Mouse (Mus musculus) midbrain, embryonic 15.5 days (tissue): ENCODE measurements around the gene Phf10. TPM values are rescaled to one million over a fixed set of nuclear protein-coding genes. Genes with fewer than 3 reads are reported as not detected.
"Not testable (repeated sequence)": the region's sequence is repeated elsewhere in the genome, so short reads cannot be mapped to it uniquely, and the experiment has no call there.

Experiments used
- ATAC-seq: fragments of 200-750 bp; cut with Nextera tagmentation; replicated peaks from 2 replicates; pipeline ENCODE4 v1.8.0; 2017; ENCODE audit warnings: moderate TSS enrichment
- H3K27ac ChIP-seq: fragments of 300-500 bp; sonication (generic); 2 replicates; pipeline ENCODE4 v1.5.1; 2015; ENCODE audit warnings: mild to moderate bottlenecking, inconsistent platforms
- H3K27me3 ChIP-seq: fragments of 300-500 bp; sonication (generic); replicated peaks from 2 replicates; pipeline ENCODE4 v1.6.1; 2015; ENCODE audit warnings: inconsistent platforms
- H3K36me3 ChIP-seq: fragments of 300-500 bp; sonication (generic); replicated peaks from 2 replicates; pipeline ENCODE4 v1.6.1; 2015; ENCODE audit warnings: inconsistent platforms
- H3K4me1 ChIP-seq: fragments of 300-500 bp; sonication (generic); 2 replicates; pipeline ENCODE4 v1.6.1; 2015; ENCODE audit warnings: inconsistent platforms
- H3K4me2 ChIP-seq: fragments of 300-500 bp; sonication (generic); 2 replicates; pipeline ENCODE4 v1.6.1; 2015; ENCODE audit warnings: inconsistent platforms, mild to moderate bottlenecking, moderate library complexity
- H3K4me3 ChIP-seq: fragments of 300-500 bp; sonication (generic); 2 replicates; pipeline ENCODE4 v1.5.1; 2015; ENCODE audit warnings: mild to moderate bottlenecking, inconsistent platforms
- H3K9ac ChIP-seq: fragments of 300-500 bp; sonication (generic); 2 replicates; pipeline ENCODE4 v1.6.1; 2015; ENCODE audit warnings: mild to moderate bottlenecking, inconsistent platforms
- H3K9me3 ChIP-seq: fragments of 300-500 bp; sonication (generic); 2 replicates; pipeline ENCODE4 v1.6.1; 2016; ENCODE audit warnings: inconsistent platforms
- WGBS: fragments of 180-500 bp; shearing (Covaris S2); methylation state at CpG from one replicate; pipeline ENCODE4 v1.1.7; 2015; ENCODE audit warnings: mixed read lengths; 5-methylcytosine and 5-hydroxymethylcytosine counted together
- polyA plus RNA-seq: library from polyadenylated mRNA; unstranded; fragments of >200 nt; fragmentation: Nextera tagmentation; extraction: Ambion mirVana; gene quantifications from 2 replicates; pipeline ENCODE4 v1.2.1, GENCODE M21; 2015

Phf10 gene
- polyA plus RNA-seq = 15.9 and 16.0 TPM in 2 replicates

DNA sequence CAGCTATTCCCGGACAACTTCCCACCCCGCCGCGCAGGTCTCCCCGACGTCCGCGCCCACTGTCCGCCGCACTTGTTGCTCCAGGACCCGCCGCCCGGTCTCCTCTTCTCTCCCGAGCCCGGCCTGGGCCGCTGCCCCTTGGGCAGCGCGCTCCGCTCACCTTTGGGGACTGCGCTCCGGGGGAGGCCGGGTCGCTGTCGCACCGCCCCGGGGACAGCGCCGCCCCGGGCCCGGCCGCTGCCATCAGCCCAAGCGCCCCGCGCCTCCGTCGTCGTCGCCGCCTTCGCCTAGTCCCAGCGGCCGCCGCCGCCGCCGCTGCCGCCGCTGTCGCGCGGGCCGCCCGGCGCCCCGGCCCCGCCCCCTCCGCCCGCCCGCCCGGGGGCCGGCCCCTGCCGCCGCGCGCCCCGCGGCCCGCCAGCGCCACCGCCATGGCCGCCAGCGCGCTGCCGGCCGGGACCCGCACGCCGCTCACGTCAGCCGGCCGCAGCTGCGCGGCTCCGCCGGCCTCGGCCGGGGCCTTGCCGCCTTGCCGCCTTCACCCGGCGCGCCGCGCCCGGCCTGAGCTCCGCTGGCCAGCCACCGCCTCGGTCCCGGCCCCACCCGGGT, at the start of gene Phf10:
Gene Phf10, minus strand, starts transcription at position 323 of the 606 bp plus-strand sequence.
- ATAC-seq = peak; percentile 84
- H3K27ac ChIP-seq = peak within 1 kb of the TSS; percentile 70; the same call in 1 of the 2 replicates
- H3K9ac ChIP-seq = peak within 1 kb of the TSS; percentile 70
- under 1% methylated on average over 50 of the region's 100 CpGs for WGBS
- H3K9me3 ChIP-seq, H3K36me3 ChIP-seq, H3K27me3 ChIP-seq: not testable (repeated sequence)
- H3K4me2 ChIP-seq = peak within 1 kb of the TSS; percentile 96
- peak within 1 kb of the TSS; percentile 78 for H3K4me3 ChIP-seq
- H3K4me1 ChIP-seq = peaks cover 14% of the 10 kb centered on the region

DNA sequence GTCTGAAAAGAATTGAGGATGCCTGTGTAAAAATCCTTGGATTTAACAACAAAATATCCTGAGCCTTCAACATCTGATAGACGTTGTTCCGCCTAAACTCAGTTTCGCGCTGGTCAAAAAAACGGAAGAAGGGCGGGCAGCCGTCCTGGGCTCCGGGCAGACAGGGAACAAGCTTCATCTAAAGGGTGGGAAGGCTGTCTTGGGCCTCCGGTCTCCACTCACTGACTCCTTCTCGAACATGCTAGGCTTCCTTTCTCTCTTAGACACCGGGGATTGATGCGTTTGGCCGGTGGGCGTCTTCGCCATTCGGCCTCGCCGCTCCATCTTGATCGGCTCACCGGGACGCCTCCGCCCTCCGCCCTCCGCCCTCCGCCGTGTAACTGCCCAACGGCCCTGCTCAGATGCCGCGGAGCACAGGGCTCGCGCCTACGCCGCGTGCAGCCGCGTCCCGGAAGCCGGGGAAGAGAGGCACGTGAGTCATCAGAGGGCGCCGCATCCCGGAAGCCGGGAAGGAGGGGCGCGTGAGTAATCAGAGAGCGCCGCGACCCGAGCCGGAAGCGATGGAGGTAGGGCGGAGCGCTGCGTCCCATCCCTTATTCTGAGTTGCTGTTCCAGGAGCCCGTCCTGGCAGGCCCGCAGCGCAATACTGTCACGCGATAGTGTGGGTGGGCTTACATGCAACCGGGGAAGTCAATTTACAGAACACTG, 48.8 kb upstream of the Phf10 start, which contains the start of gene Gm3435:
Gene Gm3435, plus strand, starts transcription at position 471 of the 708 bp plus-strand sequence.
- H3K9ac ChIP-seq, H3K4me3 ChIP-seq, H3K27me3 ChIP-seq, H3K4me1 ChIP-seq, H3K4me2 ChIP-seq, H3K36me3 ChIP-seq, H3K27ac ChIP-seq, H3K9me3 ChIP-seq: not testable (repeated sequence)
- peak; percentile 99 for ATAC-seq
- no CpG with 5 or more reads among the region's 60 CpGs for WGBS

DNA sequence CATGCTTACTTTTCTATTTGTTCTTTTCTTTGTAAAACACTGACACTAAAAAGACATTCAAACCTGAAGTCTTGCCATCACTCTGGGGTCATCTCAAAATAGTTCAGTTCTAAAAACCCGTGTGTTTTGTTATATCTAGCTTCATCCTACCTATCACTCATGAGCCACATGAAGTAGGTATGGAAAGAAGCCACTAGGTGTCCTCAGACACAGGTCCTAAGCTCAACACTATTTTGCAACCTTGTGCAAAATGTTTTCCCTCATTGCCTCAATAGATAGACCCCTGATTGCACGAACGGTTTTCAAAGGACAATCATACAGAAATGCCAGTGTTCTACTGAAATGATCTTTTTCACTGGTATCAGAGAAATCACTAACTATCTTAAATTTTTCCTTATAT, 48.0 kb upstream of the Phf10 start:
- not testable (repeated sequence) for H3K4me3 ChIP-seq, H3K36me3 ChIP-seq, H3K9me3 ChIP-seq, H3K27me3 ChIP-seq, H3K4me1 ChIP-seq, H3K4me2 ChIP-seq, H3K27ac ChIP-seq, H3K9ac ChIP-seq, ATAC-seq
- no CpG with 5 or more reads among the region's 3 CpGs for WGBS

DNA sequence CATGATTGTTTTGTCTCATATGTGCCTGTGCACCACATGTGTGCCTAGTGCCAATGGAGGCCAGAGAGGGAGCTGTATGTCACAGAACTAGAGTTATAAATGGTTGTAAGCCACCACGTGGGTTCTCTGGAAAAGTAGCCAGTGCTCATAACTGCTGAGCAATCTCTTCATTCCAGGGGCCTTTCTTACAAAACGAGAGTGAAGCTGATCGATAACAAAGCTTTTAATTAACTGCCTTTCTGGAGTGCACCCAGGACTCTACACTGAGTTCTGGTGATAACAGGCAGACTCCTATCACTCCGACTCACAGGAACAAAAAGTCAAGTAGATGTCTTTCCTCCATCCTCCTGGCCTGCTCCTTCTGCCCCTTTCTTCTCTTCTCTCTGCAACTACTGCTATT, 39.0 kb upstream of the Phf10 start:
- H3K4me2 ChIP-seq, H3K36me3 ChIP-seq, H3K4me1 ChIP-seq, H3K4me3 ChIP-seq, H3K27ac ChIP-seq, H3K27me3 ChIP-seq, ATAC-seq, H3K9ac ChIP-seq, H3K9me3 ChIP-seq: not testable (repeated sequence)
- no CpG with 5 or more reads among the region's 4 CpGs for WGBS

DNA sequence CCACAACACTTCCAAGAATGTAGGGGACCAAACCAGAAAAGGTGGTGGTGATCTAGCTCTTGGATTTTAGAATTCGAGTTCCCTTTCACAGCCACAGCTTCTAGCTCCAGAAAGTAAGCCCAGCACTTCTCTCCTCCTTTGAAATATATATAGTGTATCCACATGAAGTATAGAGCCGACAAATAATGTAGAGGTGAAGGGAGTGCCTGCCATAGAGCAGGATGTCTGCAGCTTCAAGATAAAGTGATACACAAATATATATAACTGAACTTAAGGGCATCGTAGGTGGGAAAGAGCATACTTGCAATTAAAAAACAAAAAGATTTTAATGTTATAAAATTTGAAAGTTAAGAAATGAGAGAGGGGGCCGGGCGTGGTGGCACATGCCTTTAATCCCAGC, 33.1 kb upstream of the Phf10 start:
- WGBS = no CpG with 5 or more reads among the region's 5 CpGs
- H3K27me3 ChIP-seq, H3K9me3 ChIP-seq, H3K36me3 ChIP-seq, H3K4me1 ChIP-seq, H3K4me2 ChIP-seq, H3K9ac ChIP-seq, H3K27ac ChIP-seq, H3K4me3 ChIP-seq, ATAC-seq: not testable (repeated sequence)

DNA sequence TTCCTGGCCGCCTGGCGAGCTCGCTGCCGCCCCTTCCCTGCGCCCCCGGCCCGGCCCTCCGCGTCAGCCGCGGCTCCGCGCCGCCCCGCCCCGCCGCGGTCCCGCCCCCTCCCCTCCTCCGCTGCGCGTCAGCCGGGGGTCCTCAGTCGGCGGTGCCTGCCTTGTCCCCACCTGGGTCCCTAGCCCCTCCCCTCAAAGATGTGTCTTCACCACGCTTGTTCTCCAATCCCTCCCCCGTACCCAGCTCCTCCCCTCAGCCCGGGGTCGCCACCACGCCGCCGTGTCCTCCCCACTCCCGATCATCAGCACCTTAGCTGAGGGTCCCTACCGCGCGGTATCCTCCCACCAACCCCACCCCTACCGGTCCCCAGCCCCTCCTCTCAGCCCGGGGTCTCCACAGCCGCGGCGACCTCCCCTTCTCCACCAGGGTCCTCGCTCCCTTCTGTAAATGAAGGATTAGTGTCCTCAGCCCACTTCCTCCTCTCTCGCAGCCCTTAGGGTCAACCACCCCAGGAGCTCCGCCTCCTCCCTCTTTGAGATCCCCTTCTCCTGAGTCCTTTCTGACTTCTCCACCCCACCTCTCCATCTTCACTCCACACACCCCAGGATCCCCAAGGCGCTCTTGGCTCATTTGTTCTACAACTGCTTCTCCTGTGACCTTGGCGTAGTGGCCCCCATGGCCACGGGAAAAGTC, 32.2 kb upstream of the Phf10 start:
- peak; percentile 93 for ATAC-seq
- not testable (repeated sequence) for H3K4me1 ChIP-seq, H3K4me2 ChIP-seq, H3K27me3 ChIP-seq, H3K9me3 ChIP-seq, H3K36me3 ChIP-seq, H3K4me3 ChIP-seq, H3K27ac ChIP-seq, H3K9ac ChIP-seq
- WGBS = no CpG with 5 or more reads among the region's 47 CpGs

DNA sequence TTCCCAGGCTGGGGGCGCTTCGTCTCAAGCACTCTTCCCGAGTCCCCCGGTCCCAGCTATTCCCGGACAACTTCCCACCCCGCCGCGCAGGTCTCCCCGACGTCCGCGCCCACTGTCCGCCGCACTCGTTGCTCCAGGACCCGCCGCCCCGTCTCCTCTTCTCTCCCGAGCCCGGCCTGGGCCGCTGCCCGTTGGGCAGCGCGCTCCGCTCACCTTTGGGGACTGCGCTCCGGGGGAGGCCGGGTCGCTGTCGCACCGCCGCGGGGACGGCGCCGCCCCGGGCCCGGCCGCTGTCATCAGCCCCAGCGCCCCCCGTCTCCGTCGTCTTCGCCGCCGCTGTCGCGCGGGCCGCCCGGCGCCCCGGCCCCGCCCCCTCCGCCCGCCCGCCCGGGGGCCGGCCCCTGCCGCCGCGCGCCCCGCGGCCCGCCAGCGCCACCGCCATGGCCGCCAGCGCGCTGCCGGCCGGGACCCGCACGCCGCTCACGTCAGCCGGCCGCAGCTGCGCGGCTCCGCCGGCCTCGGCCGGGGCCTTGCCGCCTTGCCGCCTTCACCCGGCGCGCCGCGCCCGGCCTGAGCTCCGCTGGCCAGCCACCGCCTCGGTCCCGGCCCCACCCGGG, 31.6 kb upstream of the Phf10 start:
- ATAC-seq = peak; percentile 89
- H3K9me3 ChIP-seq, H3K4me1 ChIP-seq, H3K36me3 ChIP-seq, H3K27ac ChIP-seq, H3K4me3 ChIP-seq, H3K9ac ChIP-seq, H3K27me3 ChIP-seq, H3K4me2 ChIP-seq: not testable (repeated sequence)
- WGBS = no CpG with 5 or more reads among the region's 98 CpGs

DNA sequence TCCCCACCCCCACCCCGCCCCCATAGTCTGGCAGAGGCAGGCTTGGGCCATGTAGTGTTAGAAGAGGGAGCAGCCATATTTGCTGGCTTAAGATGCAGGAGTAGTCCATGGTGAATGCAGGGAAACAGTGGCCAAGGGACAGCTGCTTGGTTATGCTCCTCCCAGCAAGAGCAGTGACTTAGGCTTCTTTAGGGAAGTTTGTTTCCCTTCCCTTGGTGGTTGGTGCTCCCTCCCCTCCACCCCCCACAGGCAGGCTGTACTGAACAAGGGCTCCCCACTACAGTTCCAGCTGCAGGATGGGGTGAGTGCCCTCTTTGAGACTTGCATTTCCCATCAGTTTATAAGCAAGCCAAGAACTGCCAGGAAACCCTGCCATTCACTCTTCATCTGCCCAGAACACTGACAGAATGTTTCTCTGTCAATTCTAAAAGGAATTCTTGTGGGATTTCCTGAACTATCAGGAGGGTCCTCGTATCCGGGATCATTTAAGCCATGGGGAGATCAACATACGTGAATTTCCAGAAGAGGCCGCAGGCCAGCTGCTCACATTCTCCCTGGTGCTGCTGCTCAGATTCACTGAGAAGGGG, 29.1 kb upstream of the Phf10 start:
- H3K27me3 ChIP-seq, ATAC-seq, H3K9ac ChIP-seq, H3K4me3 ChIP-seq, H3K27ac ChIP-seq, H3K4me1 ChIP-seq, H3K4me2 ChIP-seq, H3K9me3 ChIP-seq, H3K36me3 ChIP-seq: not testable (repeated sequence)
- WGBS = 74% methylated on average over 4 of the region's 5 CpGs

DNA sequence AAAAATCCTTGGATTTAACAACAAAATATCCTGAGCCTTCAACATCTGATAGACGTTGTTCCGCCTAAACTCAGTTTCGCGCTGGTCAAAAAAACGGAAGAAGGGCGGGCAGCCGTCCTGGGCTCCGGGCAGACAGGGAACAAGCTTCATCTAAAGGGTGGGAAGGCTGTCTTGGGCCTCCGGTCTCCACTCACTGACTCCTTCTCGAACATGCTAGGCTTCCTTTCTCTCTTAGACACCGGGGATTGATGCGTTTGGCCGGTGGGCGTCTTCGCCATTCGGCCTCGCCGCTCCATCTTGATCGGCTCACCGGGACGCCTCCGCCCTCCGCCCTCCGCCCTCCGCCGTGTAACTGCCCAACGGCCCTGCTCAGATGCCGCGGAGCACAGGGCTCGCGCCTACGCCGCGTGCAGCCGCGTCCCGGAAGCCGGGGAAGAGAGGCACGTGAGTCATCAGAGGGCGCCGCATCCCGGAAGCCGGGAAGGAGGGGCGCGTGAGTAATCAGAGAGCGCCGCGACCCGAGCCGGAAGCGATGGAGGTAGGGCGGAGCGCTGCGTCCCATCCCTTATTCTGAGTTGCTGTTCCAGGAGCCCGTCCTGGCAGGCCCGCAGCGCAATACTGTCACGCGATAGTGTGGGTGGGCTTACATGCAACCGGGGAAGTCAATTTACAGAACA, 17.4 kb upstream of the Phf10 start, which contains the start of the genes 9030025P20Rik and Gm3417:
Gene 9030025P20Rik, plus strand, starts transcription at position 107 of the 677 bp plus-strand sequence.
Gene Gm3417, minus strand, starts transcription at position 429 of the 677 bp plus-strand sequence.
- ATAC-seq = peak; percentile 99
- WGBS = no CpG with 5 or more reads among the region's 60 CpGs
- H3K4me3 ChIP-seq = 0 out of 2 replicates have a peak within 1 kb of the TSS, but pooled peaks have one; percentile 13
- H3K36me3 ChIP-seq, H3K27me3 ChIP-seq, H3K4me1 ChIP-seq, H3K9me3 ChIP-seq, H3K27ac ChIP-seq, H3K9ac ChIP-seq: not testable (repeated sequence)
- H3K4me2 ChIP-seq = peak within 1 kb of the TSS; percentile 36

DNA sequence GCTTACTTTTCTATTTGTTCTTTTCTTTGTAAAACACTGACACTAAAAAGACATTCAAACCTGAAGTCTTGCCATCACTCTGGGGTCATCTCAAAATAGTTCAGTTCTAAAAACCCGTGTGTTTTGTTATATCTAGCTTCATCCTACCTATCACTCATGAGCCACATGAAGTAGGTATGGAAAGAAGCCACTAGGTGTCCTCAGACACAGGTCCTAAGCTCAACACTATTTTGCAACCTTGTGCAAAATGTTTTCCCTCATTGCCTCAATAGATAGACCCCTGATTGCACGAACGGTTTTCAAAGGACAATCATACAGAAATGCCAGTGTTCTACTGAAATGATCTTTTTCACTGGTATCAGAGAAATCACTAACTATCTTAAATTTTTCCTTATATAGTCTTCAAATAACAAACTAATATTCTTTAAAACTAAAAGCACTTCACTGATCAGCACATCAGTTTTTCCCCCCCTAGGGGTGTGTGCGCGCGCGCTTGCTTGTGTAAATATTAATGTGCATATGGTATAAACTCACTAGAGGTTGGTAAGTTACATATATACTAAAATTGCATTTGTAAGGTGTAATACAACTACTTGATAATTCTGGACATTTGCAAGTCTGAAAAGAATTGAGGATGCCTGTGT, 16.8 kb upstream of the Phf10 start:
- H3K4me3 ChIP-seq = 0 out of 2 replicates have a peak overlapping the region, but pooled peaks have one; percentile 13
- H3K4me2 ChIP-seq = peak overlapping the region; percentile 36
- not testable (repeated sequence) for H3K4me1 ChIP-seq, H3K9me3 ChIP-seq, H3K27me3 ChIP-seq, H3K27ac ChIP-seq, H3K36me3 ChIP-seq, H3K9ac ChIP-seq
- 0% methylated on average over 4 of the region's 7 CpGs for WGBS
- ATAC-seq = peak; percentile 2; the same call in 1 of the 2 replicates

DNA sequence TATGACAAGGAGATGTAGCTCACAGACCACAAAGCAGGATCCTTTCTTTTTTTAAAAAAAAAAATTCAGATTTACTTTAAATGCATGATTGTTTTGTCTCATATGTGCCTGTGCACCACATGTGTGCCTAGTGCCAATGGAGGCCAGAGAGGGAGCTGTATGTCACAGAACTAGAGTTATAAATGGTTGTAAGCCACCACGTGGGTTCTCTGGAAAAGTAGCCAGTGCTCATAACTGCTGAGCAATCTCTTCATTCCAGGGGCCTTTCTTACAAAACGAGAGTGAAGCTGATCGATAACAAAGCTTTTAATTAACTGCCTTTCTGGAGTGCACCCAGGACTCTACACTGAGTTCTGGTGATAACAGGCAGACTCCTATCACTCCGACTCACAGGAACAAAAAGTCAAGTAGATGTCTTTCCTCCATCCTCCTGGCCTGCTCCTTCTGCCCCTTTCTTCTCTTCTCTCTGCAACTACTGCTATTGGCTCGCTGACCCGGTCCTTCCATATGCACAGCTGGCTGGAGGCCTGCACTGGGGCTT, 7.4 kb upstream of the Phf10 start:
- not testable (repeated sequence) for H3K36me3 ChIP-seq, H3K27me3 ChIP-seq, H3K9me3 ChIP-seq, ATAC-seq, H3K9ac ChIP-seq, H3K27ac ChIP-seq, H3K4me1 ChIP-seq, H3K4me2 ChIP-seq, H3K4me3 ChIP-seq
- no CpG with 5 or more reads among the region's 6 CpGs for WGBS
